Mouse (Mus musculus) stomach, postnatal 0 days (tissue): ENCODE measurements at regions not wholly inside any gene's neighbourhood (a gene's known extent, or its start where the extent isn't known, plus 50 kb on each side); places are given as distances from the start of the nearest gene placed in this dataset.

Source experiments
- CTCF ChIP-seq: IDR thresholded peaks from 2 replicates; pipeline ENCODE4 v1.5.1; 2016; ENCODE audit warnings: antibody characterized with exemption, low read depth, mild to moderate bottlenecking, moderate library complexity
- EP300 ChIP-seq: optimal IDR thresholded peaks from 2 replicates; pipeline ENCODE3; 2016; ENCODE audit warnings: antibody characterized with exemption

DNA sequence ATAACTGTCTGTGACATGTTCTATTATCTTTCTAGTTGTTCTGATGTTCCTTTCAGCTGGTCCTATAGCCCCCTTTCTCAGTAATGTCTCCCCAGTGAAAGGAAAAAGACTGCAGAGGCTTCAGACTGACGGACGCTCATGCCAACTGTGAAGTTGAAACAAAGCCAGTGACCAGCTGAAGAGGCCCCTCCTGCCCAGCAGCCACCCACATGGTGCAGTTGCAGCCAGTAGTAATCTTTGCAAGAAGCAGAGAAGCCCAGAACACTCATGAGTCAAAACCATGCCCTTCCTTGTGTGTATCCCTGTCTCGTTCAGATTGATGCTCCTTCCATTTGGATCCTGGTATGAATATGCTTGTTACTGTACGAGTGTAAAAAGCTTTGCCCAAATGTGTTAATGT is 428.7 kb upstream of the Ubash3b start:
- TF ChIP-seq CTCF, result no peak
- no peak for TF ChIP-seq EP300
